Mouse (Mus musculus) megakaryocyte, adult 5-6 weeks (primary cell): ENCODE data around the gene Clstn1. TPM values are rescaled to one million over a fixed set of nuclear protein-coding genes. Genes with fewer than 3 reads are reported as not detected.

Experiments
- ATAC-seq: 2 replicates; pipeline ENCODE4 v1.8.0; 2016; ENCODE audit warnings: mild to moderate bottlenecking, inconsistent platforms; ENCODE audit not compliant: poor library complexity, severe bottlenecking
- total RNA-seq, 2 experiments: library from RNA; stranded (forward) in 1 of 2; stranded (reverse) in 1 of 2; fragments of 153-499, 151-499 nt in 1 of 2; fragments of 221-1000, 200-1000 nt in 1 of 2; gene quantifications; 2 replicates each; pipeline versions ENCODE4 v1.2.3 to v1.2.4; 2015 to 2017

The Clstn1 gene
- total RNA-seq, 2 experiments from 2014 or later, result 0.74 to 1.2 TPM

GRCm38 (mm10) chr4:149626809-149627208 lies 40.5 kb downstream of the Clstn1 start:
- no peak for ATAC-seq

GRCm38 (mm10) chr4:149628372-149628771 lies 42.1 kb downstream of the Clstn1 start:
- ATAC-seq, result peak; percentile 94

- no peak for ATAC-seq
These were observed 42.5 kb downstream of the Clstn1 start for GRCm38 (mm10) chr4:149628810-149629209.

- no peak for ATAC-seq
These were observed 46.5 kb downstream of the Clstn1 start for GRCm38 (mm10) chr4:149632670-149633307.

- no peak for ATAC-seq
These were observed 47.9 kb downstream of the Clstn1 start for GRCm38 (mm10) chr4:149634157-149634556.

- ATAC-seq, result no peak
These were observed 48.7 kb downstream of the Clstn1 start for GRCm38 (mm10) chr4:149634966-149635365.

GRCm38 (mm10) chr4:149635915-149636415 lies 49.7 kb downstream of the Clstn1 start:
- ATAC-seq, result no peak

- peak; percentile 56 for ATAC-seq
These were observed 51.7 kb downstream of the Clstn1 start for GRCm38 (mm10) chr4:149637942-149638341.

GRCm38 (mm10) chr4:149640831-149641230 lies 54.6 kb downstream of the Clstn1 start:
- no peak for ATAC-seq

- no peak for ATAC-seq
These were observed 55.1 kb downstream of the Clstn1 start for GRCm38 (mm10) chr4:149641400-149641799.

- ATAC-seq, result no peak
These were observed 55.7 kb downstream of the Clstn1 start for GRCm38 (mm10) chr4:149641956-149642355.

GRCm38 (mm10) chr4:149645761-149646160 lies 59.5 kb downstream of the Clstn1 start:
- no peak for ATAC-seq

- ATAC-seq, result peak; percentile 57
These were observed 62.0 kb downstream of the Clstn1 start for GRCm38 (mm10) chr4:149648031-149648805.

- ATAC-seq, result 0 out of 2 replicates have a peak, but pooled peaks have one; percentile 20
These were observed 64.4 kb downstream of the Clstn1 start for GRCm38 (mm10) chr4:149650493-149651193.

GRCm38 (mm10) chr4:149654232-149654631 lies 68.0 kb downstream of the Clstn1 start:
- no peak; the same call in 1 of the 2 replicates for ATAC-seq

GRCm38 (mm10) chr4:149657858-149658416 lies 71.7 kb downstream of the Clstn1 start:
- peak; percentile 83 for ATAC-seq

- ATAC-seq, result no peak
These were observed 73.3 kb downstream of the Clstn1 start for GRCm38 (mm10) chr4:149659495-149660116.

GRCm38 (mm10) chr4:149660598-149660997 lies 74.3 kb downstream of the Clstn1 start:
- no peak for ATAC-seq

GRCm38 (mm10) chr4:149661967-149662589 lies 75.8 kb downstream of the Clstn1 start:
- peak; percentile 29; the same call in 1 of the 2 replicates for ATAC-seq
